Mouse (Mus musculus) yolk sac, embryonic 10.5 days (tissue): ENCODE results near the gene Siae.

ENCODE experiments used
- DNase-seq: peaks from one replicate; pipeline ENCODE4 v3.0.0-alpha.2; 2017; ENCODE audit warnings: low spot score

The Siae gene

DNA sequence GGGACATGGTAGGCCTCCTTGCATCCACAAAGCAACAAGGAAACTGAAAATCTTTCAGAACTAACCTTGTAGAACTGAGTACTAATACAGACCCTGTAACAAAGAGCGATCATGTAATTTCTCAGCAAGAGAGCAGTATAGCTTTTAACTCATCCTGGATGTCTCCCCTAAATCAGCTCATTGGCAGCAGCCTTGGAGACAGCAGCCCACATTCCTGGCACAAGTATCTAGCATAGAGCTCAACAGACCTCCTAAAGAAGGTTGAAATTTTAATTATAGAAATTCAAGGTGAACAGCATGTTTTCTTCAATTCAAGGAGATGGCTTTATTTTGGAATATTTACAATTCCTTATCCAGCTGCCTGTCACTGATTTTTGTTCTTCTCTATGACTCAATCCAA is 125.6 kb downstream of the Siae start:
- DNase-seq = no peak

DNA sequence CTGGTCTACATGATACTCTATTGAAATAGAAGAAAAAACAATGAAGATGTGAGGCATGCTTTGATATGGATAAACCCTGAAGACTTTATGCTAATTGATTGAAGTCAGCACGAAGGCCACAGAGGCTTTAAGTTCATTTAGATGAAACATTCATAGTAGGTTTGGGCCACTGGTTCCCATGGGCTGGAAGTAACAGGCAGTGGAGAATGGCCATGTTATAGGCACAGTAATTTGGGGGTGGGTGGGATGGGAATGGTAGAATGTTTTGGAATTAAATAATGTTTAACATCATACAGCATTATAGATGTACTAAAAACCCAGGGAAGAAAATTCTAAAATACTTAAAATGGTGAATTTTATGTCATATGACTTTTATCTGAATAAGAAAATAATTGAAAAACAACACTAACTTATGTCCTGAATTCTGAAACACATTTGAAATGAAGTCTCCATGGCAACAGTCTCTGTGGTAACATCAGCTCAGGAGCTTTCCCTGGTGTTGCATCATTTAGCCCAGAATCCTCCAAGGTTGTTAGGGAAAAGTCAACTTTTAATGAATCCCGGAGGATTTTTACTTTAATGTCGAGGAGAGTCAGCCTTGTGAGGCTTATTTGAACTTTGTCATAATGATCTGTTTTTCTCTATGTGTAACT is 131.9 kb downstream of the Siae start:
- no peak for DNase-seq

DNA sequence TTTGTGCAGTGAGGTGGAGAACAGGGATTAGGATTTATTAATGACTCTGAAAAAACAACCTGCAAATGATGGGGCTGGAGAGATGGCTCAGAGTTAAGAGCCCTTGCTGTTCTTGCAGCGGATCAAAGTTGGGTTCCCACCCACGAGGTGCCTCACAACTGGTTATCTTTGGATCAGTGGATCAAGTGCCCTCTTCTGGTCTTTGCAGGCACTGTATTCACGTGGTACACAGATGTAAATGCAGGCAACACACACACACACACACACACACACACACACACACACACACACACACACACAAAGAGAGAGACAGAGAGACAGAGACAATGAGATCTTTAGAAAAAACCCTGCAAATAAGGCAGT is 132.4 kb downstream of the Siae start:
- no peak for DNase-seq

DNA sequence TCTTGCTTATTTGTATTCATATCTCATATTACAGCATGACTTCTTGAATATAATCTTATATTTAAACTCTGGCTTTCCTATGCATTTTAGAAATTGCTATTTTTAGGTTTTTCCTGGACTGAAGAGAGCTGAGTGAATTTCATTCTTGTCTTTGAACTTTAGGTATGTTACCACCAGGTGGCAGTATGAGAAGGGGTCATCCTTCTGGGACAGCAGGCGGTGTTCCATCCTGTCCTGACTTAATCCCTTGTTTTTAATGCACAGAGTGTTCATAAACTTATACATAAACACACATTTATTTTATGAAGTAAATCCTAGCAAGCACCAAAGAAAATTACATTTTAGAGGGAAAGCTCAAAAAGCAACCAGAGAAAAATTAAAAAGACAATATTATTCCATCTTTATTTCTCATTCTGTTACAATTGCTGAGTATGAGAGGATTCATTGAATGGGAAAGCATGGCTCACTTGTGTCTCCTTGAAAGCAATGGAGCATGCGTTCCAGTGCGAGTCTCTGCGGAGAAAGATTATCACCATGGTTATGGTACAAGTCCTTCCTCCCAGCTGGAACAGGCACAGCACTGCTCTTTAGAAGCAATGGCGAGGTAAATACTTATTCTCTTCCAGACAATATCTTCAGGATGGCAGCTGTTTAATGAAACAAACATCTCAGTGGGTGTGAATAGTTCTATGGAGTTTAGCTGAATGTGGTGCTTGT is 134.6 kb downstream of the Siae start:
- DNase-seq = no peak
